Mouse (Mus musculus) liver, adult 2 months (tissue): ENCODE results near the gene Cwc22.

Experiments used
- CTCF ChIP-seq: fragments of 200-500 bp; IDR thresholded peaks from 2 replicates; pipeline ENCODE4 v1.5.1; 2011; ENCODE audit warnings: low read depth, low read length, control low read depth
- POLR2A ChIP-seq: fragments of 200-500 bp; IDR thresholded peaks from 2 replicates; pipeline ENCODE4 v1.6.1; 2011; ENCODE audit warnings: low read length, control low read depth; ENCODE audit not compliant: insufficient read depth; ENCODE audit errors: extremely low read depth

GRCm38 (mm10) chr2:77920621-77921020, 25.6 kb downstream of the Cwc22 start:
- TF ChIP-seq CTCF (no peak), POLR2A (no peak)
